Mouse (Mus musculus) neural tube, embryonic 15.5 days (tissue): ENCODE data around the gene Kcnip4. TPM values are rescaled to one million over a fixed set of nuclear protein-coding genes. Genes with fewer than 3 reads are reported as not detected.

Experiments
- ATAC-seq: fragments of 200-750 bp; cut with Nextera tagmentation; 2 replicates; pipeline ENCODE4 v1.8.0; 2017; ENCODE audit warnings: mild to moderate bottlenecking, moderate TSS enrichment, moderate library complexity; ENCODE audit not compliant: low FRiP score
- H3K27ac ChIP-seq: fragments of 300-500 bp; sonication (generic); replicated peaks from 2 replicates; pipeline ENCODE4 v1.5.1; 2015; ENCODE audit warnings: mild to moderate bottlenecking, inconsistent platforms
- H3K27me3 ChIP-seq: fragments of 300-500 bp; sonication (generic); replicated peaks from 2 replicates; pipeline ENCODE4 v1.6.1; 2015; ENCODE audit warnings: inconsistent platforms
- H3K36me3 ChIP-seq: fragments of 300-500 bp; sonication (generic); 2 replicates; pipeline ENCODE4 v1.6.1; 2015; ENCODE audit warnings: inconsistent platforms
- H3K4me1 ChIP-seq: fragments of 300-500 bp; sonication (generic); 2 replicates; pipeline ENCODE4 v1.6.1; 2015; ENCODE audit warnings: inconsistent platforms
- H3K4me2 ChIP-seq: fragments of 300-500 bp; sonication (generic); 2 replicates; pipeline ENCODE4 v1.6.1; 2015; ENCODE audit warnings: inconsistent platforms, mild to moderate bottlenecking, moderate library complexity
- H3K4me3 ChIP-seq: fragments of 300-500 bp; sonication (generic); replicated peaks from 2 replicates; pipeline ENCODE4 v1.5.1; 2015; ENCODE audit warnings: mild to moderate bottlenecking, inconsistent platforms
- H3K9ac ChIP-seq: fragments of 300-500 bp; sonication (generic); replicated peaks from 2 replicates; pipeline ENCODE4 v1.6.1; 2015; ENCODE audit warnings: mild to moderate bottlenecking, inconsistent platforms
- H3K9me3 ChIP-seq: fragments of 300-500 bp; sonication (generic); replicated peaks from 2 replicates; pipeline ENCODE4 v1.6.1; 2016; ENCODE audit warnings: inconsistent platforms
- WGBS: fragments of 180-500 bp; shearing (Covaris S2); methylation state at CpG from one replicate; pipeline ENCODE4 v1.1.7; 2015; ENCODE audit warnings: mixed read lengths; 5-methylcytosine and 5-hydroxymethylcytosine counted together
- polyA plus RNA-seq: library from polyadenylated mRNA; unstranded; fragments of >200 nt; fragmentation: Nextera tagmentation; extraction: Ambion mirVana; gene quantifications from 2 replicates; pipeline ENCODE4 v1.2.1, GENCODE M21; 2015

Gene Kcnip4
- polyA plus RNA-seq, 1 experiment from 2014 or later, result 17.0 TPM

DNA sequence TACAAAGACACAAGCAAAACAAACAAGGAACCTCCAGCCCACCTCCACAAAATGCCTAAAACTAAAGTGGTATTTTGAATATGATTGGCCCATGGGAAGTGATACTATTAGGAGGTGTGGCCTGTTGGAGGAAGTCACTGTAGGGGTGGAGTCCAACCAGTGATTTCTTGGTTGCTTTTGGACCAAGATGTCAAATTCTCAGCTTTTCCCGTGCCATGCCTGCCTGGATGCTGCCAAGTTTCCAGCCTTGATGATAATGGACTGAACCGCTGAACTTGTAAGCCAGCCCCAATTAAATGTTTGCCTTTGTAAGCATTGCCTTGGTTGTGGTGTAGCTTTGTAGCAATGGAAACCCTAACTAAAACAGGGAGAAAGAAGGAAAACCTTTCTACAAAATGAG lies 232.3 kb downstream of the Kcnip4 start:
- Histone ChIP-seq H3K4me1 (no peaks in the 10 kb centered on the region), H3K27me3 (no peaks in the 10 kb centered on the region), H3K36me3 (no peaks in the 10 kb centered on the region), H3K9ac (no peak overlapping the region), H3K27ac (no peak overlapping the region), H3K9me3 (no peaks in the 10 kb centered on the region), H3K4me3 (no peak overlapping the region), H3K4me2 (no peak overlapping the region)
- 84% methylated on average over 2 of the region's 2 CpGs for WGBS
- no peak for ATAC-seq

DNA sequence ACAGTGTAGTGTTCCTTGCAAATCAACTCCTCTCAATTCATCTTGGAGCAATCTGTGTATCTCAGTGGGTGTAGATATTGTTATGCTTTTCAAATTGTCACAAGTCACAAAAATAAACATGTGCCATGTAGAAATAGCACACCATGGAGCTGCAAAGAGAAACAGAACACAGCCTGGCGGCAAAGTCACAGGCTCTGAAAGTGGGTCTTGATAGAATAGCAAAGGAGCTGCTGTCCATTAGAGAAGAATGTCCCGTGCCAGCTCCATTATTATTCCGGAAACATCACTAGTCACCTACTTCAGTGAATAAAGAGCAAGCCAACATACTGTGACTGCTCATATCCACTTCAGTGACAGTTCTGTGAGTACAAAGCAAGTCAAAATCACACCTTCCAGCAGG lies 232.9 kb downstream of the Kcnip4 start:
- no peak overlapping the region for H3K9ac ChIP-seq
- H3K27ac ChIP-seq, result no peak overlapping the region
- no peak overlapping the region for H3K4me2 ChIP-seq
- WGBS, result 76% methylated on average over 3 of the region's 3 CpGs
- no peak for ATAC-seq
- H3K27me3 ChIP-seq, result no peaks in the 10 kb centered on the region
- H3K36me3 ChIP-seq, result no peaks in the 10 kb centered on the region
- H3K9me3 ChIP-seq, result no peaks in the 10 kb centered on the region
- no peak overlapping the region for H3K4me3 ChIP-seq
- H3K4me1 ChIP-seq, result no peaks in the 10 kb centered on the region

DNA sequence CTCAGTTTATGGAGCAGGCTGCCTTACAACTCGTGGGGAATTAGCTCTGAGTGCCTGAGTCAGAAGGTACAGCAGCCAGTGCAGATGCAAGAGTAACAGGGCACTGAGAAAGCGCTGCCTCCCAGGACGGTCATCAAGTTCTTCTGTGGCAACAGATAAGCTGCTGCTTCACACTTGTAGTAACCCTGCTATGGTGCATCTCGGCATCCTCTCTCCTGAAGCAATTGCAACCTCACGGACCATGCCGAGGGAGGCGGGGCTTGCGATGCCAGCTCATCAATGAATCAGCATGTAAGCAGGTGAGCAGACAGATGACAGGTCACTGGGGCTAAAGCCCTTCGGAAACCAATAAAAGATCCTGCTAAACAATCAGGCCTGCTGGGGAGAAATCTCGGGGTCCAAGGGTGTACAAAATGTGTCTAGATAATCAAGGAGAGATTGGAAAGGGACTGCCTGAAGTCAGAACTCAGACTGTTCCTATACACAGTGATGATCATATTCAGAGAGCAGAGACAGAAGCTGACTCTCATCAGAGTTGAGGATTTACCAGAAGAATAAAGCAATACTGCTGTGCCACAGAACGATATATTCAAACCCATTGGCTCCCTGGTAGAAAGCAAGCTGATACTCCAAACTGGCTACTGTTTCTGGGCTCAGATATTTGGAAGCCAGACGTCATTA lies 239.1 kb downstream of the Kcnip4 start:
- H3K4me1 ChIP-seq, result peaks cover 15% of the 10 kb centered on the region
- H3K36me3 ChIP-seq, result no peaks in the 10 kb centered on the region
- H3K4me3 ChIP-seq, result peak overlapping the region; percentile 31
- 18% methylated on average over 12 of the region's 12 CpGs for WGBS
- peak; percentile 71; the same call in 1 of the 2 replicates for ATAC-seq
- peak overlapping the region; percentile 39; the same call in 1 of the 2 replicates for H3K9ac ChIP-seq
- peak overlapping the region; percentile 64 for H3K4me2 ChIP-seq
- H3K27me3 ChIP-seq, result no peaks in the 10 kb centered on the region
- H3K9me3 ChIP-seq, result no peaks in the 10 kb centered on the region
- H3K27ac ChIP-seq, result 0 out of 2 replicates have a peak overlapping the region, but pooled peaks have one; percentile 10

DNA sequence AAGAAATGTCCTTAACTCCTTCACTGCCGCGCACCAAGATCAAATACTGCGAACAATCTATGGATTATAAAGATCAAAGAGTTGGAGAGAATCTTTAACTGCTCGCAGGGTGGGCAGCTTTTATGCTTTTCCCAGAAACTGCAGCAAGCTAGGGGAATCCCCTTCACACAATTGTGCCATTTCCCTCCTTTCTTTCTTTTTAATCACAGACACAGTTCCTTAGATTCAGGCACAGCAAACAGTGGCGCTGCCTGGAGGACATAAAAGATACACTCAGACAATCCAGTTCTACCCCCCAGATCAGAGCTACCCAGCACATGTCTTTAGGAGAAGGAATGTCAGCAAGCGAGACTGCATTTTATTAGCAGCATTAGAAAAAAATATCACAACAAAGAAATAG lies 239.9 kb downstream of the Kcnip4 start:
- H3K9me3 ChIP-seq, result no peaks in the 10 kb centered on the region
- H3K4me2 ChIP-seq, result peak overlapping the region; percentile 64
- no peaks in the 10 kb centered on the region for H3K36me3 ChIP-seq
- no peak overlapping the region for H3K27ac ChIP-seq
- peak overlapping the region; percentile 31 for H3K4me3 ChIP-seq
- H3K4me1 ChIP-seq, result peaks cover 15% of the 10 kb centered on the region
- no peaks in the 10 kb centered on the region for H3K27me3 ChIP-seq
- WGBS, result 19% methylated on average over 6 of the region's 6 CpGs
- peak; percentile 51; the same call in 1 of the 2 replicates for ATAC-seq
- H3K9ac ChIP-seq, result 0 out of 2 replicates have a peak overlapping the region, but pooled peaks have one; percentile 39

DNA sequence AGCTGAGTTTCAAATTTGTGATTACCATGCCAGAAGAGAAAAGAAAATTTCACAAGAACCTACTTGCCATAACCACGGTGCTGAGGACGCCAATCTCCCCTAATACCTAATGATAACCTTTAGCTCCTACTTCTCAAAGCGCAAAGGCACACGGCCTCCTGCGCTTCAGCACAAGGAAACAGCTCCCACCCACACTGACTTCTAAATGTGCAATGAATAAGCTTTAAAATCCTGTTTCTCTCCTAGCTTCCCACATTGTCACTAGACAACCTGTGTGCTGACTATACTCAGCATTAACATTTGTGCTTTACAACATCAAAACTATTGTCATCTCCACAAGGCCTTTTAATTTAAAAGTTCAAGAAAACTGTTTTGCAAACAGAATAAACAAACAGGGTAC lies 241.3 kb downstream of the Kcnip4 start:
- 83% methylated on average over 5 of the region's 5 CpGs for WGBS

DNA sequence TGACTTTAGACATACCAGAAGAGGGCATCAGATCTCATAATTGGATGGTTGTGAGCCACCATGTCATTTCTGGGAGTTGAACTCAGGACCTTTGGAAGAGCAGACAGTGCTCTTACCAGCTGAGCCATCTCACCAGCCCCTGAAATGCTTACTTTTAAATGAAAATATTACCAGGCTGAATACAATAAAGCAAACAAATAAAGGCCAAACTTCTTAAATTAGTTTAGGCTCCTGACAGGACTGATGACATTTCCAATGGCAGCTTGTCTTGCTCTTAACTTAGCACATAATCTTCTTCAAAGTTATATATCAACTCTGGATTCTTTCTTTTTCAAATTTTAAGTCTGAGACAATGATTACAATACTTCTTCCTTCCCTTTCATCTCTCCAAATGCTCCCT lies 252.8 kb downstream of the Kcnip4 start:
- Histone ChIP-seq H3K4me1 (no peaks in the 10 kb centered on the region), H3K4me3 (no peak overlapping the region), H3K36me3 (no peaks in the 10 kb centered on the region), H3K4me2 (no peak overlapping the region), H3K9me3 (no peaks in the 10 kb centered on the region), H3K27me3 (no peaks in the 10 kb centered on the region), H3K9ac (no peak overlapping the region), H3K27ac (no peak overlapping the region)
- no peak for ATAC-seq

More for the DNA sequence above, 241.3 kb downstream of the Kcnip4 start:
- Histone ChIP-seq H3K4me2 (no peak overlapping the region), H3K27me3 (no peaks in the 10 kb centered on the region), H3K9ac (no peak overlapping the region), H3K4me1 (peaks cover 15% of the 10 kb centered on the region), H3K4me3 (no peak overlapping the region), H3K9me3 (no peaks in the 10 kb centered on the region), H3K27ac (no peak overlapping the region), H3K36me3 (no peaks in the 10 kb centered on the region)
- ATAC-seq, result no peak

DNA sequence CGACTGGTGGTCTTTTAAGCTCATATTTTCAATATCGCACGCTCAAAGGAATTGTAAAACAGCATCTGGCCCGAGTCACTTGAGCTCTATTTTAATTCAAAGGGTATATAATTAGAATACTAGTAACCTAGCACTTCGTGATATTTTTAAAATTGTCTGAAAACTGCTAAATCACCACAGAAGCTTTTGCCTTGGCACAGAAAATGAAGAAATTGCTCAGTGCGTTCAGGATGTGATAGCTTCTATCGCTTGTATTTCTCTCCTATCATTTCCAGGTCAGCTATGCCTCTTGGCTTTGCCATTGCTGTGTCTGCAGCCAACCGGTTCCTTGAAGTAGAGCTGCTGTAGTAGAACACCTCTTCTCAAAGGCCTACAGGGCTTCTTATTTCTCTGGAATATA lies 255.9 kb downstream of the Kcnip4 start:
- no peak for ATAC-seq
- no peak overlapping the region for H3K27ac ChIP-seq

DNA sequence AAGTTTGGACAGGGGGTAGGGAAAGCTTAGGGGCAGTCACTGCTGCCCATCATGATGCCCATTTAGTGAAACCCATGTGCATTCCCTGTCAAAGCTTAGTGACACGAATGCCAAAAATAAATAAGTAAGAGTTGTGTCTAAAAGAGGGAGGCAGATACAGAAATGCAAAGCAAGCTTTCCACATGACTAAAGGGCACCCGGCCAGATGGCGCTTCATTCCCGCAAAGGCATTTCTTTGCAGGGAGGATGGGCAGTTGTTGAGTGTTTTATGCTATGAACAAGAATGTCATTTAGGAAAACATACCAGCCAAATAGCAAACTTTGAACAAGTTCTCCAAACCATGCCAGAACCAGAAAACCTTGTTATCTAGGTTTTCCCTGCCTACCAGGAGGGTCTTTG lies 265.4 kb downstream of the Kcnip4 start:
- H3K4me1 ChIP-seq, result no peaks in the 10 kb centered on the region
- H3K9me3 ChIP-seq, result no peaks in the 10 kb centered on the region
- no peaks in the 10 kb centered on the region for H3K36me3 ChIP-seq
- ATAC-seq, result no peak
- no peak overlapping the region for H3K4me3 ChIP-seq
- no peak overlapping the region for H3K4me2 ChIP-seq
- WGBS, result 92% methylated on average over 4 of the region's 4 CpGs
- no peak overlapping the region for H3K9ac ChIP-seq
- no peak overlapping the region for H3K27ac ChIP-seq
- H3K27me3 ChIP-seq, result no peaks in the 10 kb centered on the region

More for the DNA sequence above, 255.9 kb downstream of the Kcnip4 start:
- 87% methylated on average over 8 of the region's 8 CpGs for WGBS
- Histone ChIP-seq H3K4me3 (no peak overlapping the region), H3K36me3 (no peaks in the 10 kb centered on the region), H3K27me3 (no peaks in the 10 kb centered on the region), H3K4me1 (no peaks in the 10 kb centered on the region), H3K4me2 (no peak overlapping the region), H3K9ac (no peak overlapping the region), H3K9me3 (no peaks in the 10 kb centered on the region)

DNA sequence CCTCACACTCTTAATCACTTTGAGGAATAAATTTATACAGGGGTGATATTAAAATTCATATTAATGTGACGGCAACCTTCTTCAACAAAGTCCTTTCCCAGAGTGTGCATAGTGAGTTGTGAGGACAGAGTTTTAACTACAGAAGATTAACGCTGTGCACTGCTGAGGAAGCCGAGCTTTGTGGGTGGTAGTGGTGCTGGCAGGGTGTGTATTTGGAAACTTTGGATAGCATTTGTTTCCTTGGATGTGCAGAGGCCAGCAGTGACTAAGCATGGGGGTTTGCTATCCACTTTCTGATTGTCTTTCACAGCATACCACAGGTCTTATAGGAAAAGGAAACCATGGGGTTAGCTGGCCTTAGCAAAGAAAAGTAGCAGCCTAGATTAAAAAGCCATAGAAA lies 267.9 kb downstream of the Kcnip4 start:
- Histone ChIP-seq H3K36me3 (no peaks in the 10 kb centered on the region), H3K4me1 (no peaks in the 10 kb centered on the region), H3K9me3 (no peaks in the 10 kb centered on the region), H3K4me3 (no peak overlapping the region), H3K27ac (no peak overlapping the region), H3K27me3 (no peaks in the 10 kb centered on the region), H3K9ac (no peak overlapping the region), H3K4me2 (no peak overlapping the region)
- ATAC-seq, result no peak
- WGBS, result 80% methylated on average over 3 of the region's 3 CpGs

DNA sequence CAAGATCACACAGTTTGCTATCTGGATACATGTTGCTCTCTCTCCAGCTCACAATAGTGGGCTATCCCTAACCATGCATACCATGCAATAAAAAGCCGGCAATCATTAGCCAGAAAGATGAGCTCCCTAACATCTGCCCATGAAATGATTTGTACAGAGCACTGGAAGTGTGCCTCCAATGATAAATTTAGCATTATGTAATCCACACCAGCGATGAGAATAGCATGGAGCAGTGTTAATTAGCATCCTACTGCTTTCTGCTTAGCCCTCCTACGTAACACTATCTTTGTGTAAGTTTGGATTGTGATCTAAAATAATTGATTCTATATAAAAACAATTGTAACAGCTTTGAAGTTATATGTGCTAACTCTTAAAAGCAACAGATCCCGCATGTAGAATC lies 268.7 kb downstream of the Kcnip4 start:
- 74% methylated on average over 4 of the region's 4 CpGs for WGBS
- Histone ChIP-seq H3K4me2 (no peak overlapping the region), H3K9ac (no peak overlapping the region), H3K9me3 (no peaks in the 10 kb centered on the region), H3K4me1 (no peaks in the 10 kb centered on the region), H3K36me3 (no peaks in the 10 kb centered on the region), H3K27ac (no peak overlapping the region), H3K27me3 (no peaks in the 10 kb centered on the region), H3K4me3 (no peak overlapping the region)
- no peak for ATAC-seq

DNA sequence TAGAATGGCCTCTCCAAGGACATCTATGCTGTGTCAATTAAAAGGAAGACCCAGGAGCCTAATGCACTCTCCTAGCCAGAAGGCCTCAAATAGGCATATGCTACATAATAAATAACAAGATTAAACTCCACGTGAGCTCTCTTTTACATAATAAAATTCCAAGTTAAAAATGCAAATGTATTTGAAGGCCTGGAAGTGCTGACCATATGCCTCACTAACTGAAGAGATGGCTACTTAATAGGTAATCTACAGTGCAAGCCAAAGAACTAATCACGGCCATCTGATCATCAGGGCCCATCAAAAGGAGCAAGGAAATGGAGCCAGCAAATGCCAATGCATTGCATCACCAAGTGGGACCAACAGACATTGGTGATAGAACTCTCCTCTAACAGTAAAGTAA lies 277.6 kb downstream of the Kcnip4 start:
- H3K4me2 ChIP-seq, result no peak overlapping the region
- no peaks in the 10 kb centered on the region for H3K4me1 ChIP-seq
- no peak overlapping the region for H3K9ac ChIP-seq
- WGBS, result 68% methylated on average over 2 of the region's 2 CpGs
- no peaks in the 10 kb centered on the region for H3K36me3 ChIP-seq
- H3K27ac ChIP-seq, result no peak overlapping the region
- H3K9me3 ChIP-seq, result no peaks in the 10 kb centered on the region
- no peak overlapping the region for H3K4me3 ChIP-seq
- no peaks in the 10 kb centered on the region for H3K27me3 ChIP-seq
- no peak for ATAC-seq

DNA sequence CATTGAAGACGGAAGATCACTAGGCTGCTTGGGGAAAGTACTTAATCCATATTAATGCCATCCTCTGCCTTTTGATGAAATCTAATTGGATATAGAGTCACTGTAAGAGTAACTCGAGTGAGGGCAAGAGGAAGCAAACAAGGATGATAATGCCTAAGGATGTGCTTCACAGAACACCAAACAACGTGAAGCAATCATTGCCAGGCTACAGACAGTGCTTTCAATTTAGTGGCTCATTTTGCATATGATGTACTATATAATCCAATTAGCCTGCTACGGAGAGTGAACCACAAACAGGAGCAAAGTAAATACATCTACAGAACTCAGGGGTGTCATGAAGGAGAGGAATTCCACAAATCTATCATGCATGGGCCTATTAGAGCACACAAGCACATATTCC lies 280.3 kb downstream of the Kcnip4 start:
- no peaks in the 10 kb centered on the region for H3K36me3 ChIP-seq
- H3K4me1 ChIP-seq, result no peaks in the 10 kb centered on the region
- H3K9ac ChIP-seq, result no peak overlapping the region
- H3K4me2 ChIP-seq, result no peak overlapping the region
- H3K9me3 ChIP-seq, result no peaks in the 10 kb centered on the region
- no peak overlapping the region for H3K4me3 ChIP-seq
- no peak for ATAC-seq
- WGBS, result 56% methylated on average over 4 of the region's 4 CpGs
- H3K27ac ChIP-seq, result no peak overlapping the region
- H3K27me3 ChIP-seq, result no peaks in the 10 kb centered on the region
